Mouse (Mus musculus) CH12.LX (cell line): ENCODE results near the gene Galc. TPM values are rescaled to one million over a fixed set of nuclear protein-coding genes. Genes with fewer than 3 reads are reported as not detected.

Experiments
- DNase-seq: peaks from one replicate; pipeline ENCODE4 v3.0.0-alpha.2; 2013; ENCODE audit errors: extremely low read depth
- H3K27ac ChIP-seq: 2 replicates; pipeline ENCODE4 v1.5.1; 2012; ENCODE audit warnings: low read depth, mild to moderate bottlenecking, control low read depth, moderate library complexity; ENCODE audit not compliant: insufficient read depth
- H3K27me3 ChIP-seq: replicated peaks from 2 replicates; pipeline ENCODE3; 2012; ENCODE audit warnings: inconsistent platforms
- H3K36me3 ChIP-seq, 2 experiments: replicated peaks in 1 of 2; 2 replicates each; pipeline versions ENCODE3 to v1.6.1; 2012; ENCODE audit warnings: inconsistent platforms in 1 of 2, low read length in 1 of 2, mild to moderate bottlenecking in 1 of 2, mixed read lengths in 1 of 2, moderate library complexity in 1 of 2; ENCODE audit not compliant: control insufficient read depth in 1 of 2, insufficient read depth in 1 of 2
- H3K4me1 ChIP-seq, 2 experiments: 2 replicates each; pipeline ENCODE4 v1.6.1; 2012; ENCODE audit warnings: inconsistent platforms in 1 of 2, moderate library complexity in 1 of 2; ENCODE audit not compliant: insufficient read depth in 2 of 2, control insufficient read depth in 1 of 2
- H3K4me2 ChIP-seq: 2 replicates; pipeline ENCODE4 v1.6.1; 2012; ENCODE audit warnings: low read depth, mild to moderate bottlenecking, control low read depth; ENCODE audit not compliant: poor library complexity, insufficient read depth, severe bottlenecking
- H3K4me3 ChIP-seq, 3 experiments: fragments of 150-350 bp in 1 of 3; sonication (generic) in 1 of 3; replicated peaks in 1 of 3; 2 replicates each; pipeline versions ENCODE3 to v1.5.1; 2011 to 2012; ENCODE audit warnings: low read depth in 2 of 3, low read length in 2 of 3, mild to moderate bottlenecking in 2 of 3, moderate library complexity in 2 of 3, control low read depth in 1 of 3, improper control_type of control experiment in 1 of 3, inconsistent platforms in 1 of 3, mixed read lengths in 1 of 3; ENCODE audit not compliant: poor library complexity in 1 of 3
- H3K79me2 ChIP-seq: replicated peaks from 2 replicates; pipeline ENCODE4 v1.6.1; 2012; ENCODE audit warnings: mild to moderate bottlenecking, moderate library complexity; ENCODE audit not compliant: control insufficient read depth, poor library complexity, insufficient read depth, severe bottlenecking; ENCODE audit errors: extremely low read depth
- H3K9ac ChIP-seq: 2 replicates; pipeline ENCODE4 v1.6.1; 2012; ENCODE audit warnings: low read depth, mild to moderate bottlenecking, control low read depth, moderate library complexity; ENCODE audit not compliant: insufficient read depth
- H3K9me3 ChIP-seq: replicated peaks from 2 replicates; pipeline ENCODE3; 2012; ENCODE audit warnings: low read length, inconsistent platforms, mixed read lengths
- CHD1 ChIP-seq: IDR thresholded peaks from 2 replicates; pipeline ENCODE4 v1.6.1; 2012; ENCODE audit warnings: low read depth, low read length, improper control_type of control experiment, inconsistent platforms
- CHD2 ChIP-seq: IDR thresholded peaks from 2 replicates; pipeline ENCODE4 v1.6.1; 2011; ENCODE audit warnings: low read length, improper control_type of control experiment
- CTCF ChIP-seq, 2 experiments: IDR thresholded peaks in 1 of 2; conservative IDR thresholded peaks in 1 of 2; 2 replicates each; pipeline ENCODE4 v1.5.1; 2011 to 2012; ENCODE audit warnings: low read depth in 2 of 2, low read length in 2 of 2, improper control_type of control experiment in 1 of 2, inconsistent platforms in 1 of 2, mild to moderate bottlenecking in 1 of 2, moderate library complexity in 1 of 2
- E2F4 ChIP-seq: IDR thresholded peaks from 2 replicates; pipeline ENCODE4 v1.6.1; 2011; ENCODE audit warnings: low read depth, low read length, improper control_type of control experiment; ENCODE audit not compliant: insufficient replicate concordance
- JUN ChIP-seq: IDR thresholded peaks from 2 replicates; pipeline ENCODE4 v1.6.1; 2011; ENCODE audit warnings: low read depth, mild to moderate bottlenecking, low read length, improper control_type of control experiment, moderate library complexity; ENCODE audit not compliant: insufficient read depth
- MAZ ChIP-seq: IDR thresholded peaks from 2 replicates; pipeline ENCODE4 v1.6.1; 2012; ENCODE audit warnings: low read depth, mild to moderate bottlenecking, inconsistent platforms, low read length, improper control_type of control experiment, moderate library complexity
- MEF2A ChIP-seq: IDR thresholded peaks from 2 replicates; pipeline ENCODE4 v1.6.1; 2014; ENCODE audit warnings: low read depth, mild to moderate bottlenecking, inconsistent platforms, low read length, improper control_type of control experiment, borderline replicate concordance
- RAD21 ChIP-seq: IDR thresholded peaks from 2 replicates; pipeline ENCODE4 v1.6.1; 2011; ENCODE audit warnings: low read depth, mild to moderate bottlenecking, low read length, improper control_type of control experiment, moderate library complexity
- SMC3 ChIP-seq: IDR thresholded peaks from 2 replicates; pipeline ENCODE4 v1.6.1; 2011; ENCODE audit warnings: low read depth, low read length, improper control_type of control experiment
- UBTF ChIP-seq: IDR thresholded peaks from 2 replicates; pipeline ENCODE4 v1.6.1; 2012; ENCODE audit warnings: low read depth, mild to moderate bottlenecking, inconsistent platforms, low read length, improper control_type of control experiment, moderate library complexity
- USF2 ChIP-seq: conservative IDR thresholded peaks from 2 replicates; pipeline ENCODE4 v1.6.1; 2011; ENCODE audit warnings: low read depth, low read length, improper control_type of control experiment
- ZC3H11A ChIP-seq: IDR thresholded peaks from 2 replicates; pipeline ENCODE4 v1.6.1; 2012; ENCODE audit warnings: low read depth, mild to moderate bottlenecking, inconsistent platforms, low read length, improper control_type of control experiment
- ZMIZ1 ChIP-seq: IDR thresholded peaks from 2 replicates; pipeline ENCODE4 v1.6.1; 2012; ENCODE audit warnings: low read depth, mild to moderate bottlenecking, inconsistent platforms, low read length, improper control_type of control experiment
- dilution Hi-C: fragments of 300-500 bp; cut with MboI; formaldehyde crosslinking; loops from 2 replicates; pipeline ENCODE4 v1.14.3; 2020; ENCODE audit warnings: low sequenced_read_pairs; ENCODE audit not compliant: extremely low pct_unique_long_range_greater_than_20kb, extremely low pct_ligation_motif_present
- in situ Hi-C: fragments of 300-500 bp; cut with MboI; formaldehyde crosslinking; loops from 3 replicates; pipeline ENCODE4 v1.14.3; 2019; ENCODE audit warnings: low sequenced_read_pairs, low pct_ligation_motif_present, low pct_unique_long_range_greater_than_20kb, mixed read lengths
- polyA plus RNA-seq: library from polyadenylated mRNA; unstranded; fragments of >175 nt; gene quantifications from 2 replicates; pipeline ENCODE4 v1.2.1, GENCODE M21; 2012; ENCODE audit warnings: low read depth; ENCODE audit not compliant: insufficient read length
- total RNA-seq, 2 experiments: library from RNA; depleted of rRNA; stranded (reverse); fragments of 300-350 nt in 1 of 2; fragments of >200 nt in 1 of 2; gene quantifications; 2 replicates each; pipeline ENCODE4 v1.2.3; 2012 to 2014

Galc gene
- total and polyA plus RNA-seq, 3 experiments = 1.6 to 9.1 (median 6.4) TPM

DNA sequence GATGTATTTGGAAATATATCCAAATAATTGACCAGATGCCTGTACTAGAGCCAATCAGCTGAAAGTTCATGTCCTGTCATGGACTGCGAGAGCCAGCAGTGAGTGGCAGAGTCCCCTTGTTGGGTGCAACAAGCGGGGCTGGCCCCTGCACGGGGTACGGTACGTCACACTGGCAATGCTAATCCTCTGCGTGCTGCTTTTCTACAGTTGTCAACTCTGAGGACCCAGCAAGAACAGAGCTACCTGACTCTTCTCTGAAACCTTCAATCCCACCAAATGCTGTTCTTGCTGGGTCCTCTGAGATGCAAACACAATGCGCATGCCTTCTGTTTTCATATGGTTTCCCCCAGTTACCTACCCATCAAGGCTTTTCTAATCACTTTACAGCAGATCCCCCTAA is 45.9 kb downstream of the Galc start:
- no peak overlapping the region for H3K27ac ChIP-seq
- in situ Hi-C loops = loop anchor here (10.0 to 25.0 kb wide), 2 partner anchors 61 to 224 kb away; no protein-coding TSS in a partner anchor
- TF ChIP-seq MEF2A (no peak), MAZ (no peak), ZMIZ1 (no peak), E2F4 (no peak), CHD1 (no peak), SMC3 (no peak), JUN (no peak)
- H3K4me3 ChIP-seq = no peak overlapping the region
- no peak for DNase-seq
- H3K79me2 ChIP-seq = no peaks in the 10 kb centered on the region
- no peaks in the 10 kb centered on the region for H3K9me3 ChIP-seq
- H3K4me2 ChIP-seq = no peak overlapping the region
- H3K36me3 ChIP-seq = peaks cover 15 to 28% of the 10 kb centered on the region in 2 experiments
- no peak overlapping the region for H3K9ac ChIP-seq
- H3K4me1 ChIP-seq = peaks cover 4 to 27% of the 10 kb centered on the region in 2 experiments
- no peaks in the 10 kb centered on the region for H3K27me3 ChIP-seq
- dilution Hi-C loops = no loop called here

DNA sequence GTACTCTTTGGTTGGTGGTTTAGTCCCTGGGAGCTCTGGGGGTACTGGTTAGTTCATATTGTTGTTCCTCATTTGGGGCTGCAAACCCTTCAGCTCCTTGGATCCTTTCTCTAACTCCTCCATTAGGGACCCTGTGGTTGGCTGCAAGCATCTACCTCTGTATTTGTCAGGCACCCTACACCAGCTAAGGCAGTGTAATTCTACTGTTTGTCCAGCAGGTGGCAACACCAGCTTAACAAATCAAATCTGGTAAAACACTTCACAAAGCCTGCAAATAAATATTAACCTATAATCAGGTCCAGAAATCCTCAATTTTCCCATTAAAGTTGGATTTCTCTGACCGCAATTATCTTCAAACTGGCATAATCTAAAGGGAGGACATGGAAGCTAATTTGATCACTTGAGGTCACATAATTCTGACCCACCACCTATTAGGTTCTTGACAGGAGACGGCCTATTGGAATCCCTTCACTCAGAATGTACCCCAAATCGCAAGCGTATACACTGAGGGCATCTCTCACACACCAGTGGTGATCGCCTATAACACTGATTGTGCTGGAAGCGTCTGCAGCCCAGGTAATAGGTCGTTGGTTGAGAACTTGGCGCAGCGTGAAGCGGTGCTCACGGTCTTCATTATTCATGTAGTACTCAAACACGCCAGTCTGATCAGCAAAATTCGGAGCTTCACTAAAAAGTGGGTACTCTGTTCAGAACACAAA is 46.6 kb downstream of the Galc start:
- Histone ChIP-seq H3K9me3 (no peaks in the 10 kb centered on the region), H3K36me3 (peaks cover 15 to 29% of the 10 kb centered on the region in 2 experiments), H3K4me2 (no peak overlapping the region), H3K27me3 (no peaks in the 10 kb centered on the region), H3K4me1 (peaks cover 4 to 27% of the 10 kb centered on the region in 2 experiments), H3K79me2 (no peaks in the 10 kb centered on the region), H3K27ac (no peak overlapping the region), H3K9ac (no peak overlapping the region), H3K4me3 (no peak overlapping the region)
- in situ Hi-C loops = loop anchor here (10.0 to 25.0 kb wide), 2 partner anchors 62 to 225 kb away; no protein-coding TSS in a partner anchor
- TF ChIP-seq USF2 (no peak), RAD21 (peak; percentile 93), SMC3 (peak; percentile 84), ZC3H11A (peak; percentile 59), UBTF (no peak), CTCF (conservative IDR thresholded peaks at IDR 0.05 in 1 of 2, IDR thresholded peaks at IDR 0.05 in 1 of 2; ENCODE audit: low read depth in 2 of 2, low read length in 2 of 2) (peak; percentile 89 to 90), CHD2 (no peak)
- peak; percentile 63 for DNase-seq
- dilution Hi-C loops = no loop called here
